Mouse (Mus musculus) embryonic fibroblast, embryonic 13.5 days (primary cell): Measurements from ENCODE around the gene Ndrg4.

Experiments
- CTCF ChIP-seq: IDR thresholded peaks from 2 replicates; pipeline ENCODE4 v1.5.1; 2011; ENCODE audit warnings: mild to moderate bottlenecking, control low read depth, low read length, moderate library complexity, borderline replicate concordance; ENCODE audit not compliant: insufficient read depth
- POLR2A ChIP-seq: IDR thresholded peaks from 2 replicates; pipeline ENCODE4 v1.6.1; 2011; ENCODE audit warnings: low read depth, mild to moderate bottlenecking, control low read depth, low read length, moderate library complexity

DNA sequence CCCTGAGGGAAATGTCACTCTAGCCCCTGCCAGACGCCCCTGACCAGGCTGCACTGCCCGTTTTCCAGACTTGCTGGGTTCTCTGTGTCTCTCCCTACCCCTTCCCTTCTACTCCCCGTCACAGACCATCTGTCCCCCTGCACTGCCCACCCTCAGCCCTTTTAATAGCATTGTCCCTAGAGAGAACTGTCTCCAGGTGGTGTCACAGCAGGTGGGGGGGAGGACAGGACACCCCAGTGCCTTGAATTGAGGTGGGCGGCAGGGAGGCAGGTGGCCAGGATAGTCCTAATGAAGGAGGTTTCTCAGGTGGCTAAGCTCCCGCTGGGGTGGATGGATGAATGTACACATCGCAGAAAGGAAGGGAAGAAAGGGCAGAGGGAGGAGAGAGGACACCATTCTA lies 17.9 kb downstream of the Ndrg4 start:
- no peak for TF ChIP-seq POLR2A
- no peak for TF ChIP-seq CTCF
